Mouse (Mus musculus) liver, embryonic 14.5 days (tissue): ENCODE results near the gene Kcp. TPM values are rescaled to one million over a fixed set of nuclear protein-coding genes. Genes with fewer than 3 reads are reported as not detected.
A peak's percentile ranks its signal among the peaks of the same experiment; 100 is the strongest.

Experiments
- ATAC-seq: fragments of 200-750 bp; cut with Nextera tagmentation; 2 replicates; pipeline ENCODE4 v1.8.0; 2017; ENCODE audit warnings: moderate number of reproducible peaks, mild to moderate bottlenecking, moderate library complexity; ENCODE audit not compliant: insufficient read depth
- DNase-seq, 3 experiments: peaks; one replicate each; pipeline ENCODE4 v3.0.0-alpha.2; 2012 to 2013; ENCODE audit warnings: low read depth in 3 of 3, low spot score in 3 of 3
- H3K27ac ChIP-seq: fragments of 300-500 bp; sonication (generic); 2 replicates; pipeline ENCODE4 v1.5.1; 2014; ENCODE audit warnings: moderate library complexity, mild to moderate bottlenecking, control low read depth, inconsistent platforms
- H3K27me3 ChIP-seq: fragments of 300-500 bp; sonication (generic); 2 replicates; pipeline ENCODE4 v1.6.1; 2014; ENCODE audit warnings: mild to moderate bottlenecking, low read length, moderate library complexity; ENCODE audit not compliant: control insufficient read depth, insufficient read depth
- H3K36me3 ChIP-seq: fragments of 300-500 bp; sonication (generic); replicated peaks from 2 replicates; pipeline ENCODE4 v1.6.1; 2014; ENCODE audit warnings: low read depth; ENCODE audit not compliant: control insufficient read depth, insufficient read depth
- H3K4me1 ChIP-seq, 2 experiments: fragments of 200-500 bp in 1 of 2; fragments of 300-500 bp in 1 of 2; sonication (generic) in 1 of 2; replicated peaks; 2 replicates each; pipeline ENCODE4 v1.6.1; 2012 to 2014; ENCODE audit warnings: antibody characterized with exemption in 1 of 2, inconsistent platforms in 1 of 2, low read length in 1 of 2; ENCODE audit not compliant: control insufficient read depth in 2 of 2, insufficient read depth in 2 of 2
- H3K4me2 ChIP-seq: fragments of 300-500 bp; sonication (generic); 2 replicates; pipeline ENCODE4 v1.6.1; 2014; ENCODE audit warnings: low read depth, mild to moderate bottlenecking, control low read depth, moderate library complexity
- H3K4me3 ChIP-seq, 2 experiments: fragments of 200-500 bp in 1 of 2; fragments of 300-500 bp in 1 of 2; sonication (generic) in 1 of 2; 2 replicates each; pipeline ENCODE4 v1.5.1; 2012 to 2014; ENCODE audit warnings: low read depth in 2 of 2, low read length in 2 of 2, mild to moderate bottlenecking in 2 of 2, control low read depth in 1 of 2, inconsistent platforms in 1 of 2, moderate library complexity in 1 of 2; ENCODE audit not compliant: insufficient read depth in 1 of 2
- H3K9ac ChIP-seq: fragments of 300-500 bp; sonication (generic); replicated peaks from 2 replicates; pipeline ENCODE4 v1.6.1; 2014; ENCODE audit warnings: mild to moderate bottlenecking, control low read depth, moderate library complexity
- H3K9me3 ChIP-seq: fragments of 300-500 bp; sonication (generic); 2 replicates; pipeline ENCODE4 v1.6.1; 2016; ENCODE audit warnings: low read length, mixed read lengths; ENCODE audit not compliant: control insufficient read depth
- CTCF ChIP-seq: IDR thresholded peaks from 2 replicates; pipeline ENCODE4 v1.5.1; 2016; ENCODE audit warnings: antibody characterized with exemption, low read depth, control low read depth
- EP300 ChIP-seq: IDR thresholded peaks from 2 replicates; pipeline ENCODE4 v1.6.1; 2016; ENCODE audit warnings: antibody characterized with exemption, low read depth
- WGBS: fragments of 180-500 bp; shearing (Covaris S2); extraction: QIAGEN DNeasy Blood & Tissue Kit; methylation state at CpG from one replicate; pipeline ENCODE4 v1.1.7; 2014; ENCODE audit not compliant: insufficient replicate concordance; 5-methylcytosine and 5-hydroxymethylcytosine counted together
- polyA plus RNA-seq, 2 experiments: library from polyadenylated mRNA; depleted of rRNA in 1 of 2; stranded (reverse) in 1 of 2; unstranded in 1 of 2; fragments of >200 nt; fragmentation: Nextera tagmentation in 1 of 2; extraction: Ambion mirVana in 1 of 2; gene quantifications; 2 replicates each; pipeline versions ENCODE4 v1.2.1 to v1.2.3; 2012 to 2014

Kcp gene
- polyA plus RNA-seq, 2 experiments: 0.67 to 2.0 TPM

GRCm38 (mm10) chr6:29484716-29485559, 22.8 kb downstream of the Kcp start:
- ATAC-seq: peak; percentile 69
- 4% methylated on average over 26 of the region's 26 CpGs for WGBS
- H3K4me1 ChIP-seq: no peaks in the 10 kb centered on the region
- no peak overlapping the region for H3K9ac ChIP-seq
- no peaks in the 10 kb centered on the region for H3K9me3 ChIP-seq
- peak overlapping the region; percentile 51 for H3K4me2 ChIP-seq
- no peak for TF ChIP-seq EP300
- TF ChIP-seq CTCF: peak; percentile 92
- peak in 1 of 3 experiments; percentile 32 for DNase-seq
- peak overlapping the region; percentile 23 to 44; a peak in 3 of 4 replicates for H3K4me3 ChIP-seq
- H3K36me3 ChIP-seq: no peaks in the 10 kb centered on the region
- no peaks in the 10 kb centered on the region; the same call in 1 of the 2 replicates for H3K27me3 ChIP-seq
- H3K27ac ChIP-seq: no peak overlapping the region

- Histone ChIP-seq H3K9ac (no peak overlapping the region), H3K36me3 (no peaks in the 10 kb centered on the region), H3K4me2 (no peak overlapping the region), H3K27me3 (no peaks in the 10 kb centered on the region; the same call in 1 of the 2 replicates), H3K27ac (no peak overlapping the region), H3K9me3 (no peaks in the 10 kb centered on the region), H3K4me1 (no peaks in the 10 kb centered on the region), H3K4me3 (no peak overlapping the region)
- WGBS: 78% methylated on average over 13 of the region's 13 CpGs
- ATAC-seq (no peak), DNase-seq (no peak)
- no peak for TF ChIP-seq CTCF
- no peak for TF ChIP-seq EP300
These were observed 25.1 kb downstream of the Kcp start for GRCm38 (mm10) chr6:29482691-29483090.

DNA sequence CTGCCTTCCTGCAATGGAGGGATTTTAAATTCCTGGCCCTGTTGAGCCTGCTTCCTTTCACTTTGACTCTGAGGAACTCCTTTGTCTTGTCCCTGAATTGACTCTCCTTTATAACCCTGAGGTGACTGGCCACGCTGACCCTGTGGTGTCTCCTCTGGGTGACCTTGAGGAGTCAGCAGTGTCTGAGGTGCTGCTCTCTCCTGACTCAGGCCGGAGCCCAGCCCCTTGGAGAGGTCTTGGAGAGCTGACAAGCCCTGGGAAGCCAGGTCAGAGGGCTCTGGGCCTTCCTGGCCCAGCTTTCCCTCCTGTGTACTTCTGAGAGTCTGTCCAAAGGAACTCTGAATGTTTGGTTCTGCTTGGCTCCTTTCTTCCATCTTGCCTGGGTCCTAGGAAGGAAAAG, 33.0 kb downstream of the Kcp start:
- Histone ChIP-seq H3K4me2 (peak overlapping the region; percentile 79), H3K9me3 (no peaks in the 10 kb centered on the region), H3K27ac (no peak overlapping the region), H3K4me1 (no peaks in the 10 kb centered on the region), H3K9ac (no peak overlapping the region), H3K36me3 (no peaks in the 10 kb centered on the region; the same call in 1 of the 2 replicates), H3K4me3 (no peak overlapping the region; a peak in 1 of 4 replicates), H3K27me3 (no peaks in the 10 kb centered on the region; the same call in none of the 2 replicates)
- no peak for DNase-seq
- TF ChIP-seq EP300 (no peak), CTCF (no peak)
- no peak for ATAC-seq
- WGBS: 57% methylated on average over 2 of the region's 2 CpGs

DNA sequence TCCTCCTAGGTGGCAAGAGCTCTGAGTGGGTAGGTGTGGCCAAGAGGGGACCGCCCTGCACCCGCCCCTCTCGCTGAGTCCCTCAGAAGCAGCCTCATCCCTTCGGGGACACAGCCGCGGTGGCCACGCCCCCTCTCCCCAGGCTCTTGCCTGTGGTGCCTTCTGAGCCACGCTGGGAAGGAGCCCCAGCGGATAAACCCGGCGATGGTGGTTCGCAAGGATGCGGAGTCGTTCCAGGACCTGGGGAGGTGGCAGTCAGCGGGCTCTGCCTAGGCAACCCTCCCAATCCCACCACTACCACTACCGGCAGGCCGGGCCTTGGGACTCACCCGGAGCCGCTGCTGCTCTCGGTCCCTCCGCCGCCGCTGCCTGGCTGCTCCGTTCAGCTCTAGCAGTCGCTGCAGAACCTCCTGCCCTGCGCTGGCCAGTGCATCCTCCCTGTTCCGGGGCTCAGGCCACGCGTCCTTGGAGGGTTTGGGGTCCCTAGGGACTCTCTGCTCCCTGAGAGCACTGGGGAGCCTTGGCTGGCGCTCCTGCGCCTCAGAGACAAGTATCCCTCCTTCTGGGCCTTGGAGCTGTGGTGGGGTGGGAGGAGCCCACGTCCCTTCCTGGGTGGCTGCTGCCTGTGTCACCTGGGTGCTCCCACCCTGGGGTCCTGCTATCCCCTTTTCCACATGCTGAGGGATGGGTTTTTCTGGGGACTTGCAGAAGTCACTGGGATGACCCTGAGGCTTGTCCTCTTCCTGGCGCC, 33.6 kb downstream of the Kcp start:
- Histone ChIP-seq H3K4me2 (peak overlapping the region; percentile 79), H3K4me1 (0 out of 4 replicates have a peak, but pooled peaks cover 0 to 1% of the 10 kb centered on the region in 2 experiments), H3K36me3 (no peaks in the 10 kb centered on the region; the same call in 1 of the 2 replicates), H3K27me3 (no peaks in the 10 kb centered on the region; the same call in none of the 2 replicates), H3K4me3 (peak overlapping the region; percentile 47 to 48), H3K9ac (peak overlapping the region; percentile 53), H3K9me3 (no peaks in the 10 kb centered on the region), H3K27ac (no peak overlapping the region)
- TF ChIP-seq CTCF (no peak), EP300 (no peak)
- ATAC-seq: peak; percentile 94
- peak; percentile 75 to 82 (median 78) for DNase-seq
- WGBS: 5% methylated on average over 33 of the region's 33 CpGs
